Mouse (Mus musculus) small intestine, adult 2 months (tissue): ENCODE measurements around the gene Hps3. TPM values are rescaled to one million over a fixed set of nuclear protein-coding genes. Genes with fewer than 3 reads are reported as not detected.
"Not testable (repeated sequence)": the region's sequence is repeated elsewhere in the genome, so short reads cannot be mapped to it uniquely, and the experiment has no call there.

Experiments
- H3K27ac ChIP-seq: fragments of 200-500 bp; 2 replicates; pipeline ENCODE4 v1.5.1; 2012; ENCODE audit warnings: low read depth, low read length, control low read depth, inconsistent platforms; ENCODE audit not compliant: insufficient read depth
- H3K27me3 ChIP-seq: fragments of 200-500 bp; 2 replicates; pipeline ENCODE4 v1.6.1; 2012; ENCODE audit warnings: mild to moderate bottlenecking, moderate library complexity, low read length, inconsistent platforms; ENCODE audit not compliant: control insufficient read depth, insufficient read depth
- H3K36me3 ChIP-seq: fragments of 200-500 bp; 2 replicates; pipeline ENCODE4 v1.6.1; 2012; ENCODE audit warnings: mild to moderate bottlenecking, low read length, control low read depth, inconsistent platforms; ENCODE audit not compliant: control insufficient read depth, insufficient read depth
- H3K4me1 ChIP-seq: fragments of 200-500 bp; 2 replicates; pipeline ENCODE4 v1.6.1; 2012; ENCODE audit warnings: low read length, inconsistent platforms, mixed read lengths; ENCODE audit not compliant: control insufficient read depth, insufficient read depth, insufficient read length
- H3K4me3 ChIP-seq: fragments of 200-500 bp; 2 replicates; pipeline ENCODE4 v1.5.1; 2012; ENCODE audit warnings: low read depth, mild to moderate bottlenecking, control low read depth, inconsistent platforms, low read length, moderate library complexity
- CTCF ChIP-seq: fragments of 200-500 bp; IDR thresholded peaks from 2 replicates; pipeline ENCODE4 v1.5.1; 2012; ENCODE audit warnings: low read depth, mild to moderate bottlenecking, control low read depth, inconsistent platforms, low read length, moderate library complexity, mixed read lengths; ENCODE audit not compliant: insufficient replicate concordance, insufficient read length; ENCODE audit errors: extremely low read depth
- POLR2A ChIP-seq: fragments of 200-500 bp; IDR thresholded peaks from 2 replicates; pipeline ENCODE4 v1.6.1; 2012; ENCODE audit warnings: low read depth, mild to moderate bottlenecking, control low read depth, inconsistent platforms, low read length, moderate library complexity
- WGBS: fragments of 180-500 bp; shearing (Covaris S2); methylation state at CpG from one replicate; pipeline ENCODE4 v1.1.7; 2018; 5-methylcytosine and 5-hydroxymethylcytosine counted together
- polyA plus RNA-seq: library from polyadenylated mRNA; depleted of rRNA; stranded (reverse); fragments of >200 nt; gene quantifications from 2 replicates; pipeline ENCODE4 v1.2.3, GENCODE M21; 2012

Hps3 gene
- polyA plus RNA-seq, 1 experiment: 25.3 TPM

GRCm38 (mm10) chr3:20023832-20024231, 11.3 kb downstream of the Hps3 start:
- Histone ChIP-seq H3K36me3 (peaks cover 40% of the 10 kb centered on the region), H3K27ac (no peak overlapping the region), H3K4me3 (no peak overlapping the region), H3K27me3 (no peaks in the 10 kb centered on the region), H3K4me1 (no peaks in the 10 kb centered on the region)
- no peak for TF ChIP-seq CTCF
- TF ChIP-seq POLR2A: no peak
- WGBS: 20% methylated on average over 1 of the region's 1 CpGs

- Histone ChIP-seq H3K36me3 (peaks cover 43% of the 10 kb centered on the region), H3K4me1 (no peaks in the 10 kb centered on the region), H3K4me3 (no peak overlapping the region), H3K27me3 (no peaks in the 10 kb centered on the region), H3K27ac (no peak overlapping the region)
- TF ChIP-seq CTCF: no peak
- no peak for TF ChIP-seq POLR2A
- WGBS: 64% methylated on average over 8 of the region's 8 CpGs
Measured at GRCm38 (mm10) chr3:20018076-20018475, 17.0 kb downstream of the Hps3 start.

GRCm38 (mm10) chr3:20014454-20014853, 20.7 kb downstream of the Hps3 start:
- H3K27me3 ChIP-seq: no peaks in the 10 kb centered on the region
- TF ChIP-seq CTCF (no peak), POLR2A (no peak)
- no peaks in the 10 kb centered on the region for H3K4me1 ChIP-seq
- H3K27ac ChIP-seq: no peak overlapping the region
- H3K4me3 ChIP-seq: no peak overlapping the region
- 99% methylated on average over 2 of the region's 2 CpGs for WGBS
- peaks cover 52% of the 10 kb centered on the region for H3K36me3 ChIP-seq

DNA sequence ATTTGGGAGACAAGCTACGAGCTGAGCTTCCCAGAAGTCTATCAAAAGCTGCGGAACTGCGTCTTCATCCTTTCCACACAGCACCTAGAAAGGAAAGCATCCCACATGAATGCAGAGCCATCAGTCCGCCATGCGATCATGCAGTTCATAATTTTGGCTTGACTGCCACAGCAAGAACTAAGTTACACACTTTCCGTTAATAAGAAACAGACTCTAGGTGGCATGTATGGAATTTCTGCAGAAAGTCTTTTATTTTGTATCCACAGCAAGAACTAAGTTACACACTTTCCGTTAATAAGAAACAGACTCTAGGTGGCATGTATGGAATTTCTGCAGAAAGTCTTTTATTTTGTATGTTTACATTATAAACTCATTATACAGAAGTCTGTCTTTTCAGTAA, 24.2 kb downstream of the Hps3 start:
- not testable (repeated sequence) for H3K4me1 ChIP-seq
- 91% methylated on average over 7 of the region's 7 CpGs for WGBS

DNA sequence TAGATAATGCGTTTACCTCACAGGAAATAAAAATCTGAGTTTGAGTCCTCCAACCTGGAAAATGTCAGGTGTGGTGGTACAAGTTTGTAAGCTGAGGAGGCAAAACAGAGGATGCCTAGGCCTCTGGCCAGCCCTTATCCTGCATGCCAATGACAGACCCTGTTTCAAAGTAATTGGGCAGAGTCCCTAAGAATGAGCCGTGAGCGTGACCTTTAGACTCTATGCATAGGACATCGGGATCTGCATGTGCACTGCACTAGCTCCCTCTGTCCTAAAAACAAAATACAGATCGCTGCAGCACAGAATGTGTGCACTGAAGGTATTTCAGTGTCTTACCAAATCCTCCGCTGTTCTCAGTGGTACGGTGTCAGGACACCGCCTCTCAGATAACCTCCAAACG, 24.7 kb downstream of the Hps3 start:
- Histone ChIP-seq H3K27ac (no peak overlapping the region), H3K4me1 (no peaks in the 10 kb centered on the region), H3K27me3 (no peaks in the 10 kb centered on the region), H3K36me3 (peaks cover 38% of the 10 kb centered on the region), H3K4me3 (no peak overlapping the region)
- 88% methylated on average over 9 of the region's 9 CpGs for whole genome bisulfite sequencing
- TF ChIP-seq POLR2A (no peak), CTCF (no peak)

More for the DNA sequence above, 24.2 kb downstream of the Hps3 start:
- not testable (repeated sequence) for H3K27ac ChIP-seq, H3K27me3 ChIP-seq, H3K4me3 ChIP-seq
- H3K36me3 ChIP-seq: peaks cover 42% of the 10 kb centered on the region

- H3K27ac ChIP-seq: no peak overlapping the region
- WGBS: 65% methylated on average over 5 of the region's 5 CpGs
- H3K4me1 ChIP-seq: no peaks in the 10 kb centered on the region
- no peak overlapping the region for H3K4me3 ChIP-seq
- TF ChIP-seq CTCF (no peak), POLR2A (no peak)
- no peaks in the 10 kb centered on the region for H3K27me3 ChIP-seq
- peaks cover 24% of the 10 kb centered on the region for H3K36me3 ChIP-seq
Measured at GRCm38 (mm10) chr3:20007759-20008158, 27.4 kb downstream of the Hps3 start.

DNA sequence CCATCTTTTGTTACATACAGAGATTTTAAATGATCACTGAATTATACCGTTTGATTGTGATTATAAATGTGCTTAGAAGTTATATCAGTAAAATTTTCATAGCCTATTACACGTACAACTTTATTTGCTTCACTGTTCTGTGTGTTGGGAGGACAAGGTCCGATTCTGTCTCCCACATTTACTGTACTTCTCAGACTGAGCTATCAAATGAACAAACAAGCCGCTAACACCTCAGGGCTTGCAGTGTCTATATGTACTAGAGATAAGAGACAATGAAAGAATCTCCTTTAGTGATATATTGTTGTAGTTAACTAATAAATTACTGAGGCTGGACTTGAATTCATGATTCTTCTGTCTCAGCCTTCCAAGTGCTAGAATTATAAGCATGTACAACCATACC, 27.8 kb downstream of the Hps3 start:
- TF ChIP-seq CTCF (no peak), POLR2A (no peak)
- Histone ChIP-seq H3K36me3 (peaks cover 23% of the 10 kb centered on the region), H3K27ac (no peak overlapping the region), H3K27me3 (no peaks in the 10 kb centered on the region), H3K4me3 (no peak overlapping the region), H3K4me1 (no peaks in the 10 kb centered on the region)
- WGBS: 28% methylated on average over 4 of the region's 4 CpGs

GRCm38 (mm10) chr3:20005611-20006010, 29.5 kb downstream of the Hps3 start:
- WGBS: 76% methylated on average over 1 of the region's 1 CpGs
- Histone ChIP-seq H3K27me3 (no peaks in the 10 kb centered on the region), H3K4me3 (no peak overlapping the region), H3K27ac (no peak overlapping the region), H3K36me3 (peaks cover 21% of the 10 kb centered on the region), H3K4me1 (no peaks in the 10 kb centered on the region)
- TF ChIP-seq POLR2A: no peak
